Mouse (Mus musculus) limb, embryonic 13.5 days (tissue): ENCODE measurements around the gene Trmt61a. TPM values are rescaled to one million over a fixed set of nuclear protein-coding genes. Genes with fewer than 3 reads are reported as not detected.

ENCODE experiments used
- ATAC-seq: fragments of 200-750 bp; cut with Nextera tagmentation; 2 replicates; pipeline ENCODE4 v1.8.0; 2017; ENCODE audit warnings: low read depth, moderate number of reproducible peaks, moderate TSS enrichment; ENCODE audit not compliant: low FRiP score
- H3K27ac ChIP-seq: fragments of 300-500 bp; sonication (generic); 2 replicates; pipeline ENCODE4 v1.5.1; 2015; ENCODE audit warnings: inconsistent platforms, mild to moderate bottlenecking, moderate library complexity
- H3K27me3 ChIP-seq: fragments of 300-500 bp; sonication (generic); 2 replicates; pipeline ENCODE4 v1.6.1; 2015; ENCODE audit warnings: mild to moderate bottlenecking, inconsistent platforms
- H3K36me3 ChIP-seq: fragments of 300-500 bp; sonication (generic); 2 replicates; pipeline ENCODE4 v1.6.1; 2015; ENCODE audit warnings: inconsistent platforms, mild to moderate bottlenecking, moderate library complexity
- H3K4me1 ChIP-seq: fragments of 300-500 bp; sonication (generic); 2 replicates; pipeline ENCODE4 v1.6.1; 2015; ENCODE audit warnings: inconsistent platforms
- H3K4me2 ChIP-seq: fragments of 300-500 bp; sonication (generic); replicated peaks from 2 replicates; pipeline ENCODE4 v1.6.1; 2015; ENCODE audit warnings: inconsistent platforms, mild to moderate bottlenecking, moderate library complexity
- H3K4me3 ChIP-seq: fragments of 300-500 bp; sonication (generic); 2 replicates; pipeline ENCODE4 v1.5.1; 2015; ENCODE audit warnings: moderate library complexity, mild to moderate bottlenecking, inconsistent platforms
- H3K9ac ChIP-seq: fragments of 300-500 bp; sonication (generic); 2 replicates; pipeline ENCODE4 v1.6.1; 2015; ENCODE audit warnings: mild to moderate bottlenecking, inconsistent platforms
- H3K9me3 ChIP-seq: fragments of 300-500 bp; sonication (generic); 2 replicates; pipeline ENCODE4 v1.6.1; 2016; ENCODE audit warnings: inconsistent platforms
- WGBS: fragments of 180-500 bp; shearing (Covaris S2); methylation state at CpG from one replicate; pipeline ENCODE4 v1.1.7; 2015; 5-methylcytosine and 5-hydroxymethylcytosine counted together
- polyA plus RNA-seq: library from polyadenylated mRNA; unstranded; fragments of >200 nt; fragmentation: Nextera tagmentation; extraction: Ambion mirVana; gene quantifications from 2 replicates; pipeline ENCODE4 v1.2.1, GENCODE M21; 2015

Trmt61a gene
- polyA plus RNA-seq, 1 experiment from 2014 or later = 10.7 TPM

DNA sequence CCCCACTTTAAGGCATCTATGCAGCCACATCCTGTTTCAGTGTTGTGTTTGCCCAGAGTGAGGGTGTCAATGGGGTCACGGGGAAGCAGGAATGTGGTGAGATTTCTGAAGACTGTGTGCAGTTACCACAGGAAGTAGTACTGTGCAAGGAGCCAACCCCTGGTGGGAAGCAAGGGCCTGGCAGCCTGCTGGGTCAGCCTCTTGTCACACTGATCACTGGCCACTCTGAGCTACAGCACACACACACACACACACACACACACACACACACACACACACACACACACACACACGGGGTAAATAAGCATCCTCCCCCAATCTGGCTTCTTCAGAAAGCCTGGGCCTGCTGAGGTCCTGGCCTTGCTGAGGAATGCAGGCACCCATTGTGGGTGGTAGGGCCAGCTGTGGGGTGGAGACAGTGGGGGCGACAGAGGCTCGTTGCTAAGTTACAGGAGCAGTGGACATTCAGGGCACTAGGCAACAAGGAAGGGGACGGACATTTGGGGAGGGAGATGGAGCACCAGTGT lies 13.5 kb downstream of the Trmt61a start:
- no peaks in the 10 kb centered on the region for H3K36me3 ChIP-seq
- no peak overlapping the region for H3K27ac ChIP-seq
- H3K4me2 ChIP-seq = no peak overlapping the region
- no peak for ATAC-seq
- WGBS = 36% methylated on average over 5 of the region's 5 CpGs
- no peaks in the 10 kb centered on the region for H3K9me3 ChIP-seq
- no peaks in the 10 kb centered on the region for H3K27me3 ChIP-seq
- no peak overlapping the region for H3K4me3 ChIP-seq
- H3K4me1 ChIP-seq = peaks cover 50% of the 10 kb centered on the region
- H3K9ac ChIP-seq = no peak overlapping the region

DNA sequence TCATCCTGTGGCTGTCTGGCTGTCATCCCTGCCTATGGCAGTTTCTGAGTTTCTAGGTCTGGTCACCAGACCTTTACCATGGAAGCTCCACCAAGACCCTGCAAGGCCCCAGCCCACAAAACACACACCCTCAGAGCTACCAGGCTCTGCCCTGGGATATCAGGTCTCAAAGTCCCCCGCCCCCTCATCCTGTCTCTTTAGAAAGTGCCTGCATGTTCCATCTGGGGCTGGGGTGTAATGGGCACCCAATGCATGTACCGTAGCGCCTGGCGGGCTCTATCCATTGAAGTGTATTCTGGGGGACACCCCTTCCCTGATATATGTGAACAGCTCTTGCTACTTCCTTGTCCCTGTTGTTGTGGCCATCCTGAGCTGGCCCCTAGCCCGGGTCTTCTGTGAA lies 15.0 kb downstream of the Trmt61a start:
- Histone ChIP-seq H3K4me1 (peaks cover 39% of the 10 kb centered on the region), H3K9ac (no peak overlapping the region), H3K27me3 (no peaks in the 10 kb centered on the region), H3K4me2 (no peak overlapping the region), H3K36me3 (no peaks in the 10 kb centered on the region), H3K4me3 (no peak overlapping the region), H3K9me3 (no peaks in the 10 kb centered on the region), H3K27ac (peak overlapping the region; percentile 28; the same call in 1 of the 2 replicates)
- no peak for ATAC-seq
- WGBS = 82% methylated on average over 5 of the region's 5 CpGs

- Histone ChIP-seq H3K9me3 (no peaks in the 10 kb centered on the region), H3K27me3 (no peaks in the 10 kb centered on the region), H3K4me1 (peaks cover 37% of the 10 kb centered on the region), H3K4me2 (peak overlapping the region; percentile 23), H3K9ac (peak overlapping the region; percentile 46), H3K36me3 (no peaks in the 10 kb centered on the region), H3K4me3 (no peak overlapping the region), H3K27ac (peak overlapping the region; percentile 28; the same call in 1 of the 2 replicates)
- WGBS = 46% methylated on average over 18 of the region's 18 CpGs
- peak; percentile 54 for ATAC-seq
Observed at GRCm38 (mm10) chr12:111693341-111694270, 15.7 kb downstream of the Trmt61a start.

- no peak; the same call in 1 of the 2 replicates for ATAC-seq
- peaks cover 37% of the 10 kb centered on the region for H3K4me1 ChIP-seq
- H3K9ac ChIP-seq = peak overlapping the region; percentile 46; the same call in 1 of the 2 replicates
- H3K36me3 ChIP-seq = no peaks in the 10 kb centered on the region
- H3K27ac ChIP-seq = peak overlapping the region; percentile 28; the same call in 1 of the 2 replicates
- WGBS = 28% methylated on average over 12 of the region's 12 CpGs
- no peaks in the 10 kb centered on the region for H3K9me3 ChIP-seq
- H3K4me3 ChIP-seq = no peak overlapping the region
- H3K4me2 ChIP-seq = peak overlapping the region; percentile 23
- H3K27me3 ChIP-seq = no peaks in the 10 kb centered on the region
Observed at GRCm38 (mm10) chr12:111694271-111694781, 16.4 kb downstream of the Trmt61a start.

- no peak overlapping the region for H3K4me3 ChIP-seq
- H3K27ac ChIP-seq = no peak overlapping the region
- H3K9me3 ChIP-seq = no peaks in the 10 kb centered on the region
- 65% methylated on average over 10 of the region's 13 CpGs for WGBS
- H3K27me3 ChIP-seq = no peaks in the 10 kb centered on the region
- H3K9ac ChIP-seq = no peak overlapping the region
- H3K4me1 ChIP-seq = peaks cover 37% of the 10 kb centered on the region
- no peak overlapping the region for H3K4me2 ChIP-seq
- H3K36me3 ChIP-seq = no peaks in the 10 kb centered on the region
- ATAC-seq = no peak
Observed at GRCm38 (mm10) chr12:111694880-111695804, 17.2 kb downstream of the Trmt61a start.

GRCm38 (mm10) chr12:111696239-111696638 lies 18.3 kb downstream of the Trmt61a start:
- H3K4me1 ChIP-seq = peaks cover 33% of the 10 kb centered on the region
- ATAC-seq = no peak; the same call in 1 of the 2 replicates
- no peaks in the 10 kb centered on the region for H3K27me3 ChIP-seq
- no peak overlapping the region for H3K4me2 ChIP-seq
- 28% methylated on average over 6 of the region's 6 CpGs for WGBS
- no peak overlapping the region for H3K27ac ChIP-seq
- H3K9me3 ChIP-seq = no peaks in the 10 kb centered on the region
- no peaks in the 10 kb centered on the region for H3K36me3 ChIP-seq
- no peak overlapping the region for H3K4me3 ChIP-seq
- H3K9ac ChIP-seq = no peak overlapping the region

- H3K36me3 ChIP-seq = no peaks in the 10 kb centered on the region
- H3K9ac ChIP-seq = peak overlapping the region; percentile 21; the same call in 1 of the 2 replicates
- H3K9me3 ChIP-seq = no peaks in the 10 kb centered on the region
- no peak for ATAC-seq
- H3K27me3 ChIP-seq = no peaks in the 10 kb centered on the region
- no peak overlapping the region for H3K4me3 ChIP-seq
- H3K4me2 ChIP-seq = no peak overlapping the region
- 59% methylated on average over 4 of the region's 4 CpGs for WGBS
- H3K27ac ChIP-seq = no peak overlapping the region
- peaks cover 25% of the 10 kb centered on the region for H3K4me1 ChIP-seq
Observed at GRCm38 (mm10) chr12:111697708-111698107, 19.8 kb downstream of the Trmt61a start.

DNA sequence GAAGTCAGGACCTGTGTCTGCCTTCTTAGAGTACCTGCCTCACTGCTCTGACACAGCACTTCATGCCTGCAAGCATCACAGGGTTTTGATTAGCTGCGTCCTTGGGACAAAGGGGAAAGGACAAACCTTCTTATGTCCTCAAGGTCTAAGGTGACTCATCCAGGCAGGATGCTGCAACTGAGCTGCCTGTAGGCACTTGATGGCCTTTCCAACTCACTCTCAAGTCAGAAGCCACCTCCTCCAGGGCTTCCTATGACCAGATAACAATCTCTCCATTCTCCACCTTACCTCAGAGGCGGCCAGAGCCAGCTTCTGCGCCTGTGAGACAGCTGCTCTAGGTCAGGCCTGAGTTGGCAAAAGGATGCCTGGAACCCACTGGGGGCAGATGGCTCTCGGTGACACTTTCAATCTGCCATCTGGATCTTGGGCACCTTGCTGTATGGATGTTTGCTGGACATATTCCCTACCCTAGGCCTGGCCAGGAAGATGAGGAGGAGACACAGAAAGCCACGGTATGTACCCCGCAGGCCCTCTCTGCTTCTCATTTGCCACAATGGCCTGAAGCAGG lies 20.5 kb downstream of the Trmt61a start:
- H3K4me1 ChIP-seq = peaks cover 18% of the 10 kb centered on the region
- 80% methylated on average over 6 of the region's 6 CpGs for WGBS
- H3K27ac ChIP-seq = no peak overlapping the region
- H3K9me3 ChIP-seq = no peaks in the 10 kb centered on the region
- H3K4me2 ChIP-seq = no peak overlapping the region
- H3K27me3 ChIP-seq = no peaks in the 10 kb centered on the region
- peak overlapping the region; percentile 21; the same call in 1 of the 2 replicates for H3K9ac ChIP-seq
- no peak overlapping the region for H3K4me3 ChIP-seq
- no peak for ATAC-seq
- H3K36me3 ChIP-seq = no peaks in the 10 kb centered on the region

DNA sequence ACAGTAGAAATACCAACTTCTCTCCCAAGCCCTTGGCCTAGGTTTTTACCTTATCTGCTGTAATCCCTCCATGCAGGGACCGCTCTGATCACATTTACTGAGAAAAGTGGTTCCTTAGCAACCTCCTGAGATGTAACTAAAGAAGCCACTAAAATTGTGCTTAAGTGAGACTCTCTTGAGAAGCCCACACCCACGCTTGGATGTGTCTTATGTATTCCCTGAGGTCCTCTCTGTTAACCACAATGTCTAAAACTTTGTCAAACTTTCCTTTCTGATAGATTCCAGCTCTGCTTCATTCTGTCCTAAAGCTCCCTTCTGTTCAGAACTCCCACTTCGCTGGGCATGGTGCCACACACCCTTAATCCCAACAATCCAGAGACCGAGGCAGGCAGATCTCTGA lies 21.6 kb downstream of the Trmt61a start:
- no peak overlapping the region for H3K4me2 ChIP-seq
- no peaks in the 10 kb centered on the region for H3K9me3 ChIP-seq
- no peak overlapping the region for H3K9ac ChIP-seq
- no peak overlapping the region for H3K4me3 ChIP-seq
- H3K27ac ChIP-seq = no peak overlapping the region
- ATAC-seq = no peak
- no peaks in the 10 kb centered on the region for H3K36me3 ChIP-seq
- H3K4me1 ChIP-seq = peaks cover 7% of the 10 kb centered on the region
- 79% methylated on average over 4 of the region's 4 CpGs for whole genome bisulfite sequencing
- no peaks in the 10 kb centered on the region for H3K27me3 ChIP-seq

GRCm38 (mm10) chr12:111700920-111701458 lies 23.1 kb downstream of the Trmt61a start:
- no peaks in the 10 kb centered on the region for H3K9me3 ChIP-seq
- H3K27me3 ChIP-seq = no peaks in the 10 kb centered on the region
- 63% methylated on average over 9 of the region's 9 CpGs for WGBS
- H3K9ac ChIP-seq = no peak overlapping the region
- ATAC-seq = no peak
- no peak overlapping the region for H3K4me2 ChIP-seq
- no peak overlapping the region for H3K4me3 ChIP-seq
- no peak overlapping the region for H3K27ac ChIP-seq
- H3K36me3 ChIP-seq = no peaks in the 10 kb centered on the region
- peaks cover 9% of the 10 kb centered on the region for H3K4me1 ChIP-seq

DNA sequence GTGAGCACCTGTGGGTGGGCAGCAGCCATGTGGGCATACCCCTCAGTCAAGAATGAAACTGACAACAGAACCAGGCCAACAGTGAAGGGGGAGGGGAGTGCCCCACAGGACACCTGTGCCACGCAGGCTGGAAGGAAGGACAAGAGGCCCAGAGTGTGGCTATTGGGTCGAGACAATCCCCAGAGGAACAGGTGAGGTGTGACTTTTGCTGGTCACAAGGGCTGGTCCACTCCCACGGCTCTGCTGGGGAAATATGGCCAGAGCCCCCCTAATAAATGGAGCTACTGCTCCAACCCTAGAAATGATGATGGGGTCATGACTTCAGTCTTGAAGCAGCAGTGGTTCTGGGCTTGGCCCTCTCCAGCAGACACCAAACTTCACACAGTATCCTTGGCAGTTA lies 25.4 kb downstream of the Trmt61a start:
- Histone ChIP-seq H3K4me2 (no peak overlapping the region), H3K9ac (no peak overlapping the region), H3K4me3 (no peak overlapping the region), H3K9me3 (no peaks in the 10 kb centered on the region), H3K27me3 (no peaks in the 10 kb centered on the region), H3K36me3 (peaks cover 9% of the 10 kb centered on the region), H3K27ac (no peak overlapping the region), H3K4me1 (peaks cover 9% of the 10 kb centered on the region)
- 60% methylated on average over 3 of the region's 3 CpGs for WGBS
- ATAC-seq = no peak
